Mouse (Mus musculus) megakaryocyte progenitor cell, adult 5-6 weeks (primary cell): ENCODE measurements around the gene Gm20388. TPM values are rescaled to one million over a fixed set of nuclear protein-coding genes. Genes with fewer than 3 reads are reported as not detected.

ENCODE experiments used
- ATAC-seq: replicated peaks from 2 replicates; pipeline ENCODE4 v1.8.0; 2016; ENCODE audit warnings: mild to moderate bottlenecking, moderate TSS enrichment, inconsistent platforms; ENCODE audit not compliant: poor library complexity
- total RNA-seq, 2 experiments: library from RNA; stranded (forward) in 1 of 2; stranded (reverse) in 1 of 2; fragments of 157-497, 149-512 nt in 1 of 2; fragments of 200-1000 nt in 1 of 2; gene quantifications; 2 replicates each; pipeline versions ENCODE4 v1.2.3 to v1.2.4; 2015 to 2017

Gene Gm20388
- total RNA-seq, 2 experiments from 2014 or later = 18.6 TPM; not detected in 1

DNA sequence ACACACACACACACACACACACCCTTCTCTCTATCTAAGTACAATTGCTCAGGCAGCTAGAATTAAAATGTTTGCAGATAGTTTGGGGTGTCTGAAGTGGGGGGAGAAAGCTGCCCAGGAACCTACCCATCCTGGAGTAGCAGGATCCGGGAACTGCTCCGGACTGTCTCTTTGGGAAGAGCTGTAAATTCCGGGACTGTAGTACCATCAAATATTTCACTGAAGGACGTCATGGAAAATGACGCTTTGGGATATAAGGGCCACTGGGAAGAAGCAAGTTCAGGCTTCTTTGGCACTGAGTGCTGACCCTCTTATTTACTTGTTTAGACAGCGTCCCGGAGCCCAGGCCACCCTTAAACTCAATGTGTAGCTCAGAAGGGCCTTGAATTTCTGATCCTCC lies 1168.6 kb downstream of the Gm20388 start:
- ATAC-seq = no peak

DNA sequence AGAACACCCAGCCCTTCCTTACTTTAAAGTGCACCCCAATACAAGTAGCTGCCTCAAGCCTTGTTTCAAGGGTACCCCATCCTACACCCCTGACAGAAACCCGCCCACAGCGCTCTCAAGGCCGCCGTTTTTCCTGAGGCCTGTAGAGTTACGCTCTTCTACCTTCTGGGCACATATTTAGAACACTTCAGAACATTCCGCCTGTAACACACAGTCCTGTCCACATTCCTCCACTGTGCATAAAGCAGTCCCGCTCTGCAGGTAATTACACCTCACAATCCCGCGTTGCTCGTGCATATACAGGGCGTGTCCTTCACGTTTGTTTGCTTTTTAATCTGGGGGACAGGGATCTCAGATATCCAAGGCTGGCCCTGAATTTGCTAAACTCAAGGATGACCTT lies 1169.3 kb downstream of the Gm20388 start:
- ATAC-seq = no peak

DNA sequence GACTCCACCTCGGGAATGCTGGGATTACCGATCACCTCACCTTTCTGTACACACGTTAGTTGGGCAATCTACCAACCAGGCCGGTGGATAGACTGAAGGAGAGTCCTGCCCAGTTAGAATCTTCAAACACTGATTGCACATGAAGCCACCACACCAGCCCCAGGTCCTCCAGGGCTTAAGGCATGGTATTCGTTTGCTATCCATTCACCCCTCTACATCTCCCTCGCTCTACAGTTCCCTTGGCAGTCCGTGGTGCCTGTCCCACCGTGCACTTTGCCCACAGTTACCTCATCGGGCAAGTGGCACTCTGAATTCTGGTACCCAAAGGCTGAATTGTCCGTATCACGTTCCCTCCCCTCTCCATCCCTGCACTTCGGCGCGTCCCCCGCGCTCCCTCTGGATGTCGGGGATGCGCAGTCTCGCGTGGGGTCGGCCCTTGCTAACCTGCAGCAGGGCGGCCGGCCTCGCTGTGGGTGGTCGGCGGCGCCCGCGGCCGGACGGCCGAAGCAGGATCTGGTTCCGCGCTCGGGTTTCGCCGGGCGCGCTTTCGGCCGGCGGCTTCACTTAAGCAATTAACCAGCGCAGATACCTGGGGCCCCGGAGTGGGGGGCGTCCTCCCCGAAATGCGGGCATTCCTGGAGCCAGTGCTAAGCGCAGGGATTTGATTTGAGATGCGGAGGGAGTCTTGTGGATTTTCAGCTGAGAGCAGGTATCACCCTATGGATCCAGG lies 1169.9 kb downstream of the Gm20388 start:
- ATAC-seq = no peak

DNA sequence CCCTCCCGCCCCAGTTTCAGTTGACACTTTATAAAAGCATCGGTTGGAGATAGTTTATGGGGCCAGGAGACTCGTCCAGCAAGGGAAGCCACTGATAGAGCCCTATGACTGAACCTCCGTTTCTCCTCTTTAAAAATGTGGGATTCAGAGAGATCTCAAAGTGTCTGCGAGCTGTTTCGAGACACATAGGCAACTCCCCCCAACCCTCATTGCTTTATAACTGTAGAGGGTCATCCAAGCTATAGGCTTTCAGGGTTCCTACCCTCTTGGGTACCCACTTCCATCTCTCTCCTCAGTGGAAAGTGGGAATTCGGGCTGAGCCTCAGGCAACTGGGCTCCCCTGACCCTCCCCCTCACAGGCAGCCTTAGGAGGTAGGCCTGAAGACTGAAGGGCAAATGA lies 1170.8 kb downstream of the Gm20388 start:
- no peak for ATAC-seq

DNA sequence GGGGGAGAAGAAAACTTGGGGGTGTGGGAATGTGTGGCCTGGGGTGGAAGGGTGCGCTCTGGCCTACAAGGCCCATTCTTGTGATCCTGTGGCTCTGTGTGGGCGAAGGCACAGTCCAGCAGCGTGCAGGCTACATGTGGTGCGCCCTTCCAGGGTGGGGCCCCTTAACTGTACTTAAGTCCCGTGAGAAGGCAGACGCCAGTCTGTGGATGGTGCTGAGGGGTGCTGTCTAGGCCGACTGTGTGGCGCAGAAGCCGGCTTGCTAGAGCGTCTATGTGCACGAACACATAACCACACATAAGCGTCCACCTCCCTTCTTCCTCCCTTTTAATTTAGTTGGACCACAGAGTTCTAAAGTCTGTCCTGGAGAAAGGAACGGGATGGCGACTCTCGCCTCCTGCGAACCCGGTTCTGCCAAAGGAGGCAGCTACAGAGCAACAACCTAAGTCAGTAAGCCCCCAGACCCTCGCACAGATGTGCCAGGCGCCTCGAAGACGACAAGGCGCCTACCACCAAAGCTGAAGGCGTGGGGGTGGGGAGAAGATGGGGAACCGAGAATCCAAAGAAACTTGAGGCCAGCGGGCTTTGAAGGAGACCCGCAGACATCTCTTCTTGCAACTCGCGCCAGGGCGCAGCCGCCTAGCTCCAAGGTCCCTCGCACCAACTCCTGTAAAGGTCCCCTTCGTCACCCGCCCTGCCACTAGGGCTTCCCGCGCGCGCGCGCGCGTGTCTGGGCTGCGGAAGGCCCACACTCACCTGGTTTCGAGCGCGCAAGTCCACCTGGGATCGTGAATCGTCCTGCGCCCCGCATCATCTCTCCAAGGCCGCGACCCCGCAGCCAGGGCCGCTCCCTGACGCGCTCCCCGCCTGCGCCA lies 1171.8 kb downstream of the Gm20388 start:
- no peak for ATAC-seq

DNA sequence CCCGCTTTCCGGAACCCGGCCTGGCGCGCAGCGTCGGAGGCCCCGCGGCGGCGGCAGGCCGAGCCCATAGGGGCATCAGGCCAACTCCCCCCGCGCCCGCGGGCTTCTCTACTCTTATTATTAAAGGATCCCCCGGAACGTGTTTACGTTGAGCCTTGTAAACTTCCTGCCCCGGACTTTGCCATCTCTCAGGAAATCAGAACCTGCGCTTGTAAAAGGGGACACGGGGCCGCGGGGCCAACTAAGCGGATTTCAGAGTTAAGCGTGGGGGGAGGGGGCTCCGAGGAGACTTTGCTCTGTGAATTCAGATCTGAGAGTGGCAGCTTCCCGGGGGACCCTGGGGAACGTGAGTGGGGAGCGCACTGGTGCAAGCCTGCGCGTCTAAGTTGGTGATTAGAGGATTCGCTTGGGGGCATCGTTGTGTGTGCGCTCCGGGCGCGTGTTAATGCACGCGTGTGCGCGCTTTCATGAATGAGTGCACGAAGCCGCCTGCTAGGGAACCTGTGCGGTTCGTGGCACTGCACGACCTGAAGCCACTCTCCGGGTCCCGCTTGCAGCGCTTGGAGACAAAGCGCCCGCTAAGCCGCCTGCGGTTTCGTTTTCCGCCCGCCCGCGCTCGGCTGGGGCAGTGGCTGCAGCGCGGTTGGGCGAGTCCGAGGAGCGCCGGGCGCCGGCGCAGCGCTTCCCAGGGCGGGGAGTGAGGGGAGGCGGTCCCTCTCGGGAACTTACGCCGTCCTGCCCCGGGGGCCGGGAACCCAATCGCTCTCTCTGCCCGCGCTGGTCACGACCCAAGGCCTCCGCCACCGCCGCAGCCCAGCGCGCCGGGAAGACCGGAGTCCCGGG lies 1172.7 kb downstream of the Gm20388 start:
- no peak for ATAC-seq

DNA sequence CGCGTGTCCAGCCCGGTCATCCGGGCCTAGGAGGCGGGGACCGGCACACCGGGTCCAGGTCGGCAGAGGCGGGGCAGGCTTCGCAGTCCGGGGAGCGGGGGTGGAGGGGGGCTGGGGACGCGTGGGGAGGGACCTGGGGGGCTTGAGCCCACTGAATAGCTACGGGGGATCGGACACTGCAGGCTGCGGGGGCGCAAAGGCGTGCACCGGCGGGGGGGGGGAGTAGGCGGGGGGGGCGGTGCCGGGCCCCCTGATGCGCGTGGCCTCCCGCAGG lies 1173.2 kb downstream of the Gm20388 start:
- ATAC-seq = no peak

DNA sequence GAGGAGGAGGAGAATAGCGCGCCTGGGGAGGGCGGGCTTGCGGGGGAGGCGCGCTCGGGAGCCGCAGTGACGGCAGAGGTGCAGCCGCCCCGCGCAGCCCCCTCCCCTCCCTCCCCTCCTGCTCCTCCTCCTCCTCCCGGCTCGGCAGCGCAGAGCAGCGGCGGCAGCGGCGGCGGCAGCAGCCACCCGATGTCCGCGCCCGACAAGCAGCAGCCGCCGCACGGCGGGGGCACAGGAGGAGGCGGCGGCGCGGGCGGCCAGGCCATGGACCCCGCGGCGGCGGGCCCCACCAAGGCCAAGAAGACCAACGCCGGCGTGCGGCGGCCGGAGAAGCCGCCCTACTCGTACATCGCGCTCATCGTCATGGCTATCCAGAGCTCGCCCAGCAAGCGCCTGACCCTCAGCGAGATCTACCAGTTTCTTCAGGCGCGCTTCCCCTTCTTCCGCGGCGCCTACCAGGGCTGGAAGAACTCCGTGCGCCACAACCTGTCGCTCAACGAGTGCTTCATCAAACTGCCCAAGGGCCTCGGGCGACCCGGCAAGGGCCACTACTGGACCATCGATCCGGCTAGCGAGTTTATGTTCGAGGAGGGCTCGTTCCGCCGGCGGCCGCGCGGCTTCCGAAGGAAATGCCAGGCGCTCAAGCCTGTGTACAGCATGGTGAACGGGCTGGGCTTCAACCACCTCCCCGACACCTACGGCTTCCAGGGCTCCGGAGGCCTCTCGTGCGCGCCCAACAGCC lies 1173.7 kb downstream of the Gm20388 start, which contains the start of gene Foxf1:
Gene Foxf1, plus strand, starts transcription at position 177 of the 742 bp plus-strand sequence.
- ATAC-seq = no peak

DNA sequence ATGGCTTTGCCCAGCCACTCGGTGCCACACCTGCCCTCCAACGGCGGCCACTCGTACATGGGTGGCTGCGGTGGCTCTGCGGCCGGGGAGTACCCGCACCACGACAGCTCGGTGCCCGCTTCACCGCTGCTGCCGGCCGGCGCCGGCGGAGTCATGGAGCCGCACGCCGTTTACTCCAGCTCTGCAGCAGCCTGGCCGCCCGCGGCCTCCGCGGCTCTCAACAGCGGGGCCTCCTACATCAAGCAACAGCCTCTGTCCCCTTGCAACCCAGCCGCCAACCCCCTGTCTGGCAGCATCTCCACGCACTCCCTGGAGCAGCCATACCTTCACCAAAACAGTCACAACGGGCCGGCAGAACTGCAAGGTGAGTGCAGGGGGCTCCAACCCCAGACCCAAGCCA lies 1174.4 kb downstream of the Gm20388 start:
- ATAC-seq = no peak

DNA sequence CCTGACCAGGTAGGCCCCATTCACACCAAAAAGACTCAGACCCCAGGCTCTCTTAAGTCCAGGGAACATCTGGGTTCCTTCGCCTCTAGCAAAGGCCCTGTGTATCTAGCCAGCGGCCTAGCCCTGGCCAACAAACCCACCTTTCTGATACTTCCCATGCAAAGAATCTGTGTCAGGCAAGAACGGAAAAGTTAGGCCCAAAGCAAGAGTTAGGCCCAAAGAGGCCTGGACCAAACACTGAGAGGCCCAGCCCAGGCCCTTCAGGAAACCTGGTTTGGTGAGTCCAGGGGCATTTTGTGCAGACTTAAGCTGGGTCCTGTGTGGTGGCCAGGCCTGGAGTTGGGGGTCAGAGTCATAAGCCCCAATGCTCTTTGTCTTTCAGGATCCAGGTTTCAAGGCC lies 1174.9 kb downstream of the Gm20388 start:
- ATAC-seq = no peak

DNA sequence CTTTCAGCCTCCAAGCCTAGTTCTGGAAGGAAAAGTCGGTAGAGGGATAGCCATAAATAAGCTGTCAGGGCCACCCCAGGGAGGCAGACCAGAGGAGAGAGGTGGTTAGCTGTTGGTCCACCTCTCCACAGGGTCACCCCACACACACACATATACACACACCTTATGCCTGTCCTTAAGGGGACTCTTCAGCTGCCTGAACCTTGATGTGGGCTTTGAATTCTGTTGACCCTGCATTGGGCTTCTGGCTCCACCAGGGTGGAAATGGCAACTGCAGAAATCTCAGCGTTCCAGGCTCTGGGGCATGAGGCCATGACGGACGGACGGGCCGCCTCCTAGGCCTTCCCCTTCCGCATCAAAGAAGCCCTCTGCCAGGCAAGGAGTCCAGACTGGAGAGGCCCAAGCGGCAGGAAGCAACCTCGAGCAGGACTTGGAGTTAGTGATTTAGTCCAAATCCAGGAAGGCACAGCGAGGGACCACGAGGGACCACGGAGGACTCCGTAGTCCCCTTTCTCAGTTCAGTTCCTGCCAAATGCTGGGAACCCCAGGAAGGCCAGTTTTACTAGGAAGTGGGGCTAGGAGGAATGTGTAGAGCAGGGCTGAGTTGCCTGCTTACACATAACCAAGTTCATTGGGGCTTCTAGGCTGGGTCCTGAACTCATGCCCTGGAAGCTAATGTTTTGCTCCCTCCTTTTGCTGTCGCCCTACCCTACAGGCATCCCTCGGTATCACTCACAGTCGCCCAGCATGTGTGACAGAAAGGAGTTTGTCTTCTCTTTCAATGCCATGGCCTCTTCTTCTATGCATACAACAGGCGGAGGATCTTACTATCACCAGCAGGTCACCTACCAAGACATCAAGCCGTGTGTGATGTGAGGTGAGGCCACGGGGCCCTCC lies 1175.6 kb downstream of the Gm20388 start:
- ATAC-seq = no peak

DNA sequence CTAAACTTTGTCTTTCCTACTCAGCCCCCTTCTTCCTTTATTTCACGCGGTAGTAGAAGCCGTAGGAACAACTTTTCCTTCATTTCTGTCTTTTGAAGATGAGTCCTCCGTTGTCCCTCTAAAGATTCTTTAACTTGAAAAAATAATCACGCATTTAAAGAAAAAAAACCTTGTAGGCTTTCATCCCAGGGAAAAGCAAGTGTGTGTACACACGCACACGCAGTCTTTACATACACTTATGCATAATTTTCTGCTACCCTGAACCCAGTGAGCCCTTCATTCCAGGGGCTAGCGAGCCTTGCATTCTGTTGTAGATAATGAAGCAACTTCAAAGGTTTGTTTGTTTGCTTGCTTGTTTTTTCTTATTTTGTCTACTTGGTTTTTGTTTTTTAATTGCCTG lies 1177.6 kb downstream of the Gm20388 start:
- no peak for ATAC-seq

DNA sequence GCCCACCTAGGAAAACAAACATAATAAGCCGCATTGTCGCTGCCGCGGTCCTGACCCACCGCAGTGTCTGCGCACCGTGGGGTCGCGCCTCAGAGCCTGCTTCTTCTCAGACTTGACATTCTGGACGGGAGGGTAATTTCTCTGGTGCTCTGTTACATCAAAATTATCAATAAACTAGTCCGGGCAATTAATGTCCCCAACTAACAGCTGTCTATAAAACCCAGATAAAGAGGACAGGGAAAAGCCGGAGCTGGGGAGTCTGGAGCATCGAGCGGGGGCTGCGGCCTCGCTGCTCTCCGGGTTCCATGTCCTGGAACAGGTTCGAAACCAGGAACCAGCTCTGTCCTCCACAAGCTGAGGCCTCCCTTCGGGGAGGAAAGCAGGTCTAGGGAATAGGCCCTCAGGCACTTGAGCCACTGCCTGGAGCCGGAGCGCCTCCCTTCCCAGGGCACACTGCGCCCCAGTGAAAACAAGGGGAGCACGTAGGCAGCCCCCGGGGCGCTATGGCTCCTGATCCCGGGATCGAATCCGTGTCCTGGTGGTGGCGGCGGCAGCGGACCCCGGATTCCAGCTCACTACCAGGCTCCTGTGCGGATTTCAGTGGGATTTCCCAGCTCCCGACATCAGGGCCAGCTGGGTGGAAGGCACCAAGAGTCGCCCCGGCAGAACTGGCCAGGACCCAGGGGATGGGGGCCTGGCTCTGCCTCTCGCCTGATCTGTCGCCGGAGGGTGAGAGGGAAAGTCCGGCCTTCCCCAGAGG lies 1178.4 kb downstream of the Gm20388 start:
- no peak for ATAC-seq

DNA sequence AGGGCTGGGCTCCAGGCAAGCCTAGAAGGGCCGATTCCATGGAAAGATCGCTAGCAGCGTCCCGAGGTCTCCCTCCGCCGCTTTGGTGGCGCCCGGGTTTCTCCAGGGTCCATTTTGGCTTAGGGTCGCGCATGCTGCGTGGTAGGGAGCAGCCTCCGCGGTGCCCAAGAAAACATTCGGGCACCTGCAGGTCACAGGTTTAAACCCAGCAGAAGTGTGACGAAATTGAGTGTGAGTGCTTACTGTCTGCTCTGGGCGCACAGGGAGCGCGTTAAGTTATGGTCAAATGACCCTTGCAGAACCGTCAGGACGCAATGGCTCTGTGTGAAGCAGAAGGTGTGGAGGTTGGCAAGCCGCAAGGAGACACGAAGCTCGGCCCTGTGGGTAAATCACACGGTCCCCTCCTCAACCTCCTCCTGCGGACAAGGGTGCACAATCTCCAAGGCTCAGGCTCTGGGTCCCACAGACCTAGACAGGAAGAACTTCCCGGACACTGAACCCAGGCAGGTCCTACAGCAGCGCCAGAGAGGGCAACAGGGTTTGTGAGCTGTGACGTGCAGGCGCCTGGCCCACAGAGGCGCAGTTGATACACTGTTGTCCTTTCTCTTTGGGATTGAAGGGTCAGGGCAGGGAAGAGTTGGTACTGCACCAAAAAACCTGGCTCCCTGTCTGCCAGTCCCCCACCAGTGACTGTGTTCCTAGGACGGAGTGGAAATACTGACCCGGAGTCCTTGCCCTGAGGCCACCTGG lies 1179.2 kb downstream of the Gm20388 start:
- no peak for ATAC-seq

DNA sequence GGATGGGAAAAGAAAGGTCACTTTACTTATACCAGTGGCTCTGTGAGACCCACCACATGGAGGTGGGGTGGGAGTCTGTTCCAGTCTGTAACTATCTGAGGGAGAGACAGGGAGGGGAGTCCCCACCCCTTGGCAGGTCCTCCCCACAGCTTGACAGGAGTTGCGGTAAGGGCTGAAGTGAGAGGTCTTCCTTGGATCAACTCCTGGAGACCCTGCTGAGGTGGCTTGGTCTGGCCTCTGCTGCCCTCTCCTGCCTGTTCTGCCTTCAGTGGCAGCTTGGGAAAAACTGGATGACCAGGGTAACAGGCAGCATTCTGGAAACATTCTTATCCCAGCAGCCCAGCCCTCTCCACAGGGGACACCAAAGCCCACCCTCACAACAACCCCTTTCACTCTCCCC lies 1180.1 kb downstream of the Gm20388 start:
- no peak for ATAC-seq

DNA sequence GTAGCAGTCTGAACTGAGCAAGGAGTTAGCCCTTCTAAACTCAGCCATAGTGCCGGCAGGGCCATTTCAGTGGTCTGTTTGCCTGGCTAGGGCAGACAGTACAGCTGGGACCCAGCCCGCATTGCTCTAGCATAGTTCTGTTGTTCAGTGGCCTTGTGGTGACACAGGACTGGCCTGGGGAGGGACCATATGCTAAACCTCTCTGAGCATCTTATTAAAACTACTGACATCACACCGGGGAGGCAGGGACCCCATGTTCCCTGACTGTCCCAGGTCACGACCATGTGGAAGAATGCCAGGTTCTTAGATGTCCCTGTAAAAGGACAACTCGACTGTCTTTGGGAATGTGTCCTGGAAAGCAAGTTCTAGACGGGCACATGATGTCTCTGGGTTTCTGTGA lies 1181.5 kb downstream of the Gm20388 start:
- no peak for ATAC-seq

DNA sequence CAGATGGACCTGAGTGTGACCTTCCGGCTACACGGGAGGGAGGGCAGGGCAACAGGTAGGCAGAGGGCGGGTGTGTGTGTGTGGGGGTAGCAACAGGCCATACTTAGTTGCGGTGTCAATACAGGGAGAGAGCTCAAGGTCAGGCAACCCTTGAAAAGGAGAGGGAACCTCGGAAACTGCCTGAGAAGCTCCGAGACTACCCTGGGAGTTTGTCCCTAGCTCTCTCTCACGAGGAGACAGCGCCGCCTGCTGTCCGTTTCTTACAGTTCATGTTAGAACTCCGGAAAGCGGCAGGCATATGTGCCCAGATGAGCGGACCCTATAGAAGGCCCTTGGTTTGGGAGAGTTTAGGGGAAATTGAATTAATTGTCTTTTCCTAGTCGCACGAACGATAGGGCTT lies 1182.0 kb downstream of the Gm20388 start:
- peak; percentile 89 for ATAC-seq

DNA sequence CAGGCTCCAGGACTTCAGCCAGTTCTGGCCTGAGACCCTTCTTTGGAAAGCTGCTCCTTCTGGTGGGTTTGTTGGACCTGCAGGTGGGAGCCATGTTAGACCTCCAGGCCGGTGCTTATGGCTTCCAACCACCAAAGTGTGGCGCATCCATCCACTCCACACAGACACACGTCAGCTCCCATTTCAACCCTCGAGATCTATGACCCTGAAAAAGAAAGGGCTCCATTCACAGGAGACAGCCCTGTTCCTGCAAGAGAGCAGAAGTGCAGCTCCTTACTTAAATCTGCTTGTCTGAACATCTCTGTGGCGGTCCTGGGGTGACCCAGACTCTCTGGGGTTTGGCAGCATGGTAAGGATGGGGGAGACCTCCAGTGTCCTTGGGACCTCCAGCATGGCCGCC lies 1182.9 kb downstream of the Gm20388 start:
- no peak for ATAC-seq
